Mouse (Mus musculus): ENCODE measurements around the gene Hoxb2. TPM values are rescaled to one million over a fixed set of nuclear protein-coding genes. Genes with fewer than 3 reads are reported as not detected.
A peak's percentile ranks its signal among the peaks of the same experiment; 100 is the strongest.

Gene Hoxb2
- polyA plus RNA-seq, 1 experiment from 2014 or later = 11.2 TPM

GRCm38 (mm10) chr11:96326705-96327104 is 23.6 kb upstream of the Hoxb2 start:
- peak overlapping the region; percentile 52 for H3K4me2 ChIP-seq

GRCm38 (mm10) chr11:96327122-96327521 is 23.2 kb upstream of the Hoxb2 start:
- WGBS = 25% methylated on average over 7 of the region's 7 CpGs
- H3K4me1 ChIP-seq (replicated peaks; ENCODE audit: control insufficient read depth, insufficient read depth, low read length) = peaks cover 4% of the 10 kb centered on the region; the same call in 1 of the 2 replicates
- peaks cover 98% of the 10 kb centered on the region for H3K27me3 ChIP-seq (replicated peaks; ENCODE audit: control insufficient read depth, insufficient read depth, low read length)
- DNase-seq (ENCODE audit: low spot score) = no peak
- no peak for ATAC-seq (replicated peaks; ENCODE audit: low FRiP score)
- H3K4me2 ChIP-seq = peak overlapping the region; percentile 52
- H3K9ac ChIP-seq (ENCODE audit: low read depth, low read length) = no peak overlapping the region
- no peaks in the 10 kb centered on the region for H3K9me3 ChIP-seq (ENCODE audit: control insufficient read depth, low read length)
- H3K36me3 ChIP-seq (ENCODE audit: control insufficient read depth, insufficient read depth, low read length) = no peaks in the 10 kb centered on the region
- no peak overlapping the region for H3K4me3 ChIP-seq (ENCODE audit: low read depth, low read length)
- no peak overlapping the region for H3K27ac ChIP-seq (ENCODE audit: low read depth, low read length)

More at GRCm38 (mm10) chr11:96326705-96327104, 23.6 kb upstream of the Hoxb2 start:
- Histone ChIP-seq H3K4me3 (ENCODE audit: low read depth, low read length) (no peak overlapping the region; the same call in 1 of the 2 replicates), H3K9me3 (ENCODE audit: control insufficient read depth, low read length) (no peaks in the 10 kb centered on the region), H3K36me3 (ENCODE audit: control insufficient read depth, insufficient read depth, low read length) (no peaks in the 10 kb centered on the region), H3K27me3 (replicated peaks; ENCODE audit: control insufficient read depth, insufficient read depth, low read length) (peaks cover 98% of the 10 kb centered on the region), H3K27ac (ENCODE audit: low read depth, low read length) (peak overlapping the region; percentile 60; the same call in 1 of the 2 replicates), H3K4me1 (replicated peaks; ENCODE audit: control insufficient read depth, insufficient read depth, low read length) (peaks cover 4% of the 10 kb centered on the region; the same call in 1 of the 2 replicates), H3K9ac (ENCODE audit: low read depth, low read length) (peak overlapping the region; percentile 44; the same call in 1 of the 2 replicates)
- WGBS = 18% methylated on average over 12 of the region's 12 CpGs
- ATAC-seq (replicated peaks; ENCODE audit: low FRiP score) = no peak
- DNase-seq (ENCODE audit: low spot score) = no peak

DNA sequence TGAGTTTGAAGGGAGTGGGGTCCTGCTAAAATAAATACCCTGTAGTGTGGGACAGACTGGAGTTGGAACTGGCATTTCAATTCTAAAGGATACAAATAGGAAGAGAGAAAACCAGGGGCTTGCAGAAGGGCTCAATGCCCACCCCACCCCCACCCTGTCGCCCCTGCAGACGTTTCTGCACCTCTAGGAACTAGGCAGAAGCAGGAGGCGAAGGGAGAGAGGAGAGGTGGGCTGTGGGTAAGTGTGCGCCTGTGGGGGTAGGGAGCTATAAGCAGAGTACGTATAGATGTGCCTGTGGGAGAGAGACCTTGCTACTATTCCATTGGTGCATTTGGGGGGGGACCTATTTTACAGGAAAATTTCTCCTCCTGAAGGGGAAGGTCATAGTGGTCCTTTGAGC is 22.6 kb upstream of the Hoxb2 start:
- H3K4me2 ChIP-seq = peak overlapping the region; percentile 52
- H3K4me3 ChIP-seq (ENCODE audit: low read depth, low read length) = no peak overlapping the region
- H3K27ac ChIP-seq (ENCODE audit: low read depth, low read length) = no peak overlapping the region
- H3K9me3 ChIP-seq (ENCODE audit: control insufficient read depth, low read length) = no peaks in the 10 kb centered on the region
- H3K9ac ChIP-seq (ENCODE audit: low read depth, low read length) = no peak overlapping the region
- no peaks in the 10 kb centered on the region for H3K36me3 ChIP-seq (ENCODE audit: control insufficient read depth, insufficient read depth, low read length)
- ATAC-seq (replicated peaks; ENCODE audit: low FRiP score) (no peak), DNase-seq (ENCODE audit: low spot score) (no peak)
- WGBS = 28% methylated on average over 5 of the region's 5 CpGs
- H3K4me1 ChIP-seq (replicated peaks; ENCODE audit: control insufficient read depth, insufficient read depth, low read length) = peaks cover 6% of the 10 kb centered on the region
- peaks cover 98% of the 10 kb centered on the region for H3K27me3 ChIP-seq (replicated peaks; ENCODE audit: control insufficient read depth, insufficient read depth, low read length)

- 29% methylated on average over 8 of the region's 8 CpGs for whole genome bisulfite sequencing
- DNase-seq (ENCODE audit: low spot score) (no peak), ATAC-seq (replicated peaks; ENCODE audit: low FRiP score) (no peak)
- Histone ChIP-seq H3K9ac (ENCODE audit: low read depth, low read length) (no peak overlapping the region), H3K27ac (ENCODE audit: low read depth, low read length) (peak overlapping the region; percentile 28), H3K4me3 (ENCODE audit: low read depth, low read length) (no peak overlapping the region), H3K36me3 (ENCODE audit: control insufficient read depth, insufficient read depth, low read length) (no peaks in the 10 kb centered on the region), H3K4me1 (replicated peaks; ENCODE audit: control insufficient read depth, insufficient read depth, low read length) (peaks cover 9% of the 10 kb centered on the region), H3K4me2 (no peak overlapping the region), H3K27me3 (replicated peaks; ENCODE audit: control insufficient read depth, insufficient read depth, low read length) (peaks cover 98% of the 10 kb centered on the region), H3K9me3 (ENCODE audit: control insufficient read depth, low read length) (no peaks in the 10 kb centered on the region)
Measured at GRCm38 (mm10) chr11:96328605-96329004, 21.7 kb upstream of the Hoxb2 start.

GRCm38 (mm10) chr11:96332105-96332504 is 18.2 kb upstream of the Hoxb2 start:
- peak overlapping the region; percentile 37; the same call in 1 of the 2 replicates for H3K4me3 ChIP-seq (ENCODE audit: low read depth, low read length)

GRCm38 (mm10) chr11:96332618-96333032 is 17.7 kb upstream of the Hoxb2 start:
- 4% methylated on average over 35 of the region's 35 CpGs for WGBS
- Histone ChIP-seq H3K9ac (ENCODE audit: low read depth, low read length) (peak overlapping the region; percentile 39), H3K27ac (ENCODE audit: low read depth, low read length) (peak overlapping the region; percentile 65), H3K4me2 (peak overlapping the region; percentile 54), H3K36me3 (ENCODE audit: control insufficient read depth, insufficient read depth, low read length) (no peaks in the 10 kb centered on the region), H3K4me1 (replicated peaks; ENCODE audit: control insufficient read depth, insufficient read depth, low read length) (peaks cover 17% of the 10 kb centered on the region), H3K4me3 (ENCODE audit: low read depth, low read length) (peak overlapping the region; percentile 37), H3K9me3 (ENCODE audit: control insufficient read depth, low read length) (no peaks in the 10 kb centered on the region), H3K27me3 (replicated peaks; ENCODE audit: control insufficient read depth, insufficient read depth, low read length) (peaks cover 99% of the 10 kb centered on the region)
- DNase-seq (ENCODE audit: low spot score) (no peak), ATAC-seq (replicated peaks; ENCODE audit: low FRiP score) (no peak)

More at GRCm38 (mm10) chr11:96332105-96332504, 18.2 kb upstream of the Hoxb2 start:
- H3K9me3 ChIP-seq (ENCODE audit: control insufficient read depth, low read length) = no peaks in the 10 kb centered on the region
- H3K27ac ChIP-seq (ENCODE audit: low read depth, low read length) = peak overlapping the region; percentile 64
- peaks cover 17% of the 10 kb centered on the region for H3K4me1 ChIP-seq (replicated peaks; ENCODE audit: control insufficient read depth, insufficient read depth, low read length)
- peak overlapping the region; percentile 54 for H3K4me2 ChIP-seq
- WGBS = 7% methylated on average over 8 of the region's 8 CpGs
- ATAC-seq (replicated peaks; ENCODE audit: low FRiP score) (no peak), DNase-seq (ENCODE audit: low spot score) (no peak)
- peaks cover 99% of the 10 kb centered on the region for H3K27me3 ChIP-seq (replicated peaks; ENCODE audit: control insufficient read depth, insufficient read depth, low read length)
- no peaks in the 10 kb centered on the region for H3K36me3 ChIP-seq (ENCODE audit: control insufficient read depth, insufficient read depth, low read length)
- H3K9ac ChIP-seq (ENCODE audit: low read depth, low read length) = peak overlapping the region; percentile 16; the same call in 1 of the 2 replicates

- H3K9me3 ChIP-seq (ENCODE audit: control insufficient read depth, low read length) = no peaks in the 10 kb centered on the region
- WGBS = 31% methylated on average over 17 of the region's 17 CpGs
- peak overlapping the region; percentile 54 for H3K4me2 ChIP-seq
- peak overlapping the region; percentile 65 for H3K27ac ChIP-seq (ENCODE audit: low read depth, low read length)
- peak overlapping the region; percentile 37 for H3K4me3 ChIP-seq (ENCODE audit: low read depth, low read length)
- H3K9ac ChIP-seq (ENCODE audit: low read depth, low read length) = peak overlapping the region; percentile 39
- ATAC-seq (replicated peaks; ENCODE audit: low FRiP score) = no peak
- H3K36me3 ChIP-seq (ENCODE audit: control insufficient read depth, insufficient read depth, low read length) = no peaks in the 10 kb centered on the region
- peaks cover 99% of the 10 kb centered on the region for H3K27me3 ChIP-seq (replicated peaks; ENCODE audit: control insufficient read depth, insufficient read depth, low read length)
- peaks cover 17% of the 10 kb centered on the region for H3K4me1 ChIP-seq (replicated peaks; ENCODE audit: control insufficient read depth, insufficient read depth, low read length)
- DNase-seq (ENCODE audit: low spot score) = no peak
Measured at GRCm38 (mm10) chr11:96333241-96334001, 16.9 kb upstream of the Hoxb2 start.

- 28% methylated on average over 2 of the region's 2 CpGs for WGBS
- Histone ChIP-seq H3K9ac (ENCODE audit: low read depth, low read length) (peak overlapping the region; percentile 10; the same call in 1 of the 2 replicates), H3K36me3 (ENCODE audit: control insufficient read depth, insufficient read depth, low read length) (no peaks in the 10 kb centered on the region), H3K4me2 (peak overlapping the region; percentile 54), H3K4me1 (replicated peaks; ENCODE audit: control insufficient read depth, insufficient read depth, low read length) (peaks cover 22% of the 10 kb centered on the region), H3K27ac (ENCODE audit: low read depth, low read length) (peak overlapping the region; percentile 65; the same call in 1 of the 2 replicates), H3K9me3 (ENCODE audit: control insufficient read depth, low read length) (no peaks in the 10 kb centered on the region), H3K27me3 (replicated peaks; ENCODE audit: control insufficient read depth, insufficient read depth, low read length) (peaks cover 99% of the 10 kb centered on the region), H3K4me3 (ENCODE audit: low read depth, low read length) (peak overlapping the region; percentile 37; the same call in 1 of the 2 replicates)
- ATAC-seq (replicated peaks; ENCODE audit: low FRiP score) (no peak), DNase-seq (ENCODE audit: low spot score) (no peak)
Measured at GRCm38 (mm10) chr11:96334002-96334364, 16.3 kb upstream of the Hoxb2 start.
